Mouse (Mus musculus) forebrain, embryonic 12.5 days (tissue): ENCODE measurements around the gene Clpx. TPM values are rescaled to one million over a fixed set of nuclear protein-coding genes. Genes with fewer than 3 reads are reported as not detected.
A peak's percentile ranks its signal among the peaks of the same experiment; 100 is the strongest.

Experiments
- ATAC-seq: fragments of 200-750 bp; cut with Nextera tagmentation; 2 replicates; pipeline ENCODE4 v1.8.0; 2017; ENCODE audit warnings: moderate TSS enrichment; ENCODE audit not compliant: low FRiP score
- H3K27ac ChIP-seq: fragments of 300-500 bp; sonication (generic); 2 replicates; pipeline ENCODE4 v1.5.1; 2016; ENCODE audit warnings: mild to moderate bottlenecking
- H3K27me3 ChIP-seq: fragments of 300-500 bp; sonication (generic); 2 replicates; pipeline ENCODE4 v1.6.1; 2016; ENCODE audit warnings: mild to moderate bottlenecking
- H3K36me3 ChIP-seq: fragments of 300-500 bp; sonication (generic); replicated peaks from 2 replicates; pipeline ENCODE4 v1.6.1; 2016; ENCODE audit warnings: mild to moderate bottlenecking
- H3K4me1 ChIP-seq: fragments of 300-500 bp; sonication (generic); 2 replicates; pipeline ENCODE4 v1.6.1; 2016
- H3K4me2 ChIP-seq: fragments of 300-500 bp; sonication (generic); 2 replicates; pipeline ENCODE4 v1.6.1; 2016; ENCODE audit warnings: mild to moderate bottlenecking, moderate library complexity
- H3K4me3 ChIP-seq: fragments of 300-500 bp; sonication (generic); replicated peaks from 2 replicates; pipeline ENCODE4 v1.5.1; 2016; ENCODE audit warnings: mild to moderate bottlenecking
- H3K9ac ChIP-seq: fragments of 300-500 bp; sonication (generic); 2 replicates; pipeline ENCODE4 v1.6.1; 2016; ENCODE audit warnings: mild to moderate bottlenecking
- H3K9me3 ChIP-seq: fragments of 300-500 bp; sonication (generic); 2 replicates; pipeline ENCODE4 v1.6.1; 2016
- WGBS: fragments of 180-500 bp; shearing (Covaris S2); methylation state at CpG from one replicate; pipeline ENCODE4 v1.1.7; 2016; 5-methylcytosine and 5-hydroxymethylcytosine counted together
- polyA plus RNA-seq: library from polyadenylated mRNA; unstranded; fragments of >200 nt; fragmentation: Nextera tagmentation; extraction: Ambion mirVana; gene quantifications from 2 replicates; pipeline ENCODE4 v1.2.1, GENCODE M21; 2016

Clpx gene
- 50.7 and 52.8 TPM in 2 replicates for polyA plus RNA-seq

GRCm38 (mm10) chr9:65293973-65294715 lies at the start of gene Clpx:
TSS of gene Clpx (plus strand) at chr9:65294260.
- peak within 1 kb of the TSS; percentile 75 for H3K4me2 ChIP-seq
- H3K27me3 ChIP-seq = no peaks in the 10 kb centered on the region
- H3K4me1 ChIP-seq = peaks cover 21% of the 10 kb centered on the region
- H3K27ac ChIP-seq = peak within 1 kb of the TSS; percentile 81
- peak within 1 kb of the TSS; percentile 94 for H3K4me3 ChIP-seq
- peak within 1 kb of the TSS; percentile 94 for H3K9ac ChIP-seq
- peak; percentile 96 for ATAC-seq
- under 1% methylated on average over 71 of the region's 71 CpGs for WGBS
- H3K36me3 ChIP-seq = peaks cover 12% of the 10 kb centered on the region
- no peaks in the 10 kb centered on the region for H3K9me3 ChIP-seq

GRCm38 (mm10) chr9:65247502-65248376 lies 46.3 kb upstream of the Clpx start:
- Histone ChIP-seq H3K36me3 (no peaks in the 10 kb centered on the region), H3K4me2 (no peak overlapping the region), H3K27ac (no peak overlapping the region), H3K4me3 (no peak overlapping the region), H3K9ac (no peak overlapping the region), H3K9me3 (no peaks in the 10 kb centered on the region), H3K4me1 (peaks cover 7% of the 10 kb centered on the region), H3K27me3 (no peaks in the 10 kb centered on the region)
- ATAC-seq = no peak
- whole genome bisulfite sequencing = 81% methylated on average over 16 of the region's 16 CpGs

GRCm38 (mm10) chr9:65248377-65248690 lies 45.7 kb upstream of the Clpx start:
- no peaks in the 10 kb centered on the region for H3K9me3 ChIP-seq
- no peak overlapping the region for H3K27ac ChIP-seq
- no peak overlapping the region for H3K4me3 ChIP-seq
- no peaks in the 10 kb centered on the region for H3K27me3 ChIP-seq
- peaks cover under 1% of the 10 kb centered on the region for H3K4me1 ChIP-seq
- no peak overlapping the region for H3K9ac ChIP-seq
- H3K4me2 ChIP-seq = no peak overlapping the region
- ATAC-seq = no peak
- H3K36me3 ChIP-seq = no peaks in the 10 kb centered on the region
- WGBS = 93% methylated on average over 5 of the region's 5 CpGs

DNA sequence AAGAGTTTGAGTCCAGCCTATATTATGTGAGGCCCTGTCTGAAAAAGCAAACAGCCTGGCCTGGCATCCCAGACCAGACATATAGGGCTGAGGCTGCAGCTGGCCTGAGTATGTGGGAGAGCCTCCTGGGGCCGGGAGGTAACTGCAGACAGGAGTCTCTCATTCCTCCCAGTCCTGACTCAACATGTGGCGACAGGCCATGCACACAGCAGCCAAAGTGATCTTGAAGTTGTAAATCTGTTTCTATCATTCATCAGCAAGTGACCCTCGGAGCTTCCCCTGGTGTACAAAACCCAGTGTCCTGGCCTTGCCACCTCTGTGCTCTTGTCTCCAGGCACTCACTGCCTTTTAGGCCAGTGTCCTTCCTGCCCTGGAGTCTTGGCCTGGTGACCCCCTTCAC lies 42.0 kb upstream of the Clpx start:
- H3K9me3 ChIP-seq = no peaks in the 10 kb centered on the region
- H3K27me3 ChIP-seq = no peaks in the 10 kb centered on the region
- WGBS = 82% methylated on average over 3 of the region's 3 CpGs
- no peaks in the 10 kb centered on the region for H3K36me3 ChIP-seq
- no peak overlapping the region for H3K4me2 ChIP-seq
- ATAC-seq = no peak
- H3K4me1 ChIP-seq = no peaks in the 10 kb centered on the region
- no peak overlapping the region for H3K9ac ChIP-seq
- H3K4me3 ChIP-seq = no peak overlapping the region
- H3K27ac ChIP-seq = no peak overlapping the region

GRCm38 (mm10) chr9:65255906-65256600 lies 38.0 kb upstream of the Clpx start:
- Histone ChIP-seq H3K27ac (no peak overlapping the region), H3K36me3 (no peaks in the 10 kb centered on the region), H3K9me3 (no peaks in the 10 kb centered on the region), H3K4me3 (no peak overlapping the region), H3K9ac (no peak overlapping the region), H3K27me3 (0 out of 2 replicates have a peak, but pooled peaks cover 4% of the 10 kb centered on the region), H3K4me2 (no peak overlapping the region), H3K4me1 (no peaks in the 10 kb centered on the region)
- no peak for ATAC-seq
- 66% methylated on average over 11 of the region's 11 CpGs for WGBS

DNA sequence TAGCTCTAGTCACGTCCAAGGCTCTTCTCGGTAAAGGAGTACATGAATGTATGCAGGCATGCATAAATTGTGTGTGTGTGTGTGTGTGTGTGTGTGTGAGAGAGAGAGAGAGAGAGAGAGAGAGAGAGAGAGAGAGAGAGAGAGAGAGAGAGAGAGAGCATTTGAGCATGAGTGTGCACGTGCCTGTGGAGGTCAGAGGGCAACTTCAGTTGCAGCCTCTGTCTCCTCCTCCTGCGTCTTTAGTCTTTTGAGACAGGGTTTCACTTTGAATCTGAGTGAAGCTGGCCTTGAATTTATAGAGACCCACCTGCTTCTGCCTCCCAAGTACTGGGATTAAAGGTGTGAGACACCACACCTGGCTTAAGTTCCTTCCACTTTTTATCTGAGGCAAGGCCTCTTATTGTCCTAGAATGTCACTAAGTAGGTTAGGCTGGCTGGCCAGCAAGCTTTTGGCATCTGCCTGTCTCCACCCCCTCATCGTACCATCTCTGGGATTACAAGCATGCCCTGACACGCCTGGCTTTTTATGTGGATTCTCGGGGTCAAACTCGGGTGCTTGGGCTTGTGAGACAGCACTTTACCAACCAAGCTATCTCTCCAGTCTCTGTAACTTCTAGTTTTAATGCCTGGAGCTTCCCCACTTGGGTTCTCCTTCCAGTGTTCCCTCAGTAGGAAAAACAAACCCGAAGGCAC lies 36.7 kb upstream of the Clpx start:
- no peaks in the 10 kb centered on the region for H3K36me3 ChIP-seq
- H3K4me2 ChIP-seq = no peak overlapping the region
- H3K4me3 ChIP-seq = no peak overlapping the region
- no peak overlapping the region for H3K27ac ChIP-seq
- H3K4me1 ChIP-seq = no peaks in the 10 kb centered on the region
- H3K9ac ChIP-seq = no peak overlapping the region
- H3K27me3 ChIP-seq = 0 out of 2 replicates have a peak, but pooled peaks cover 4% of the 10 kb centered on the region
- 77% methylated on average over 9 of the region's 9 CpGs for WGBS
- no peak for ATAC-seq
- H3K9me3 ChIP-seq = no peaks in the 10 kb centered on the region

DNA sequence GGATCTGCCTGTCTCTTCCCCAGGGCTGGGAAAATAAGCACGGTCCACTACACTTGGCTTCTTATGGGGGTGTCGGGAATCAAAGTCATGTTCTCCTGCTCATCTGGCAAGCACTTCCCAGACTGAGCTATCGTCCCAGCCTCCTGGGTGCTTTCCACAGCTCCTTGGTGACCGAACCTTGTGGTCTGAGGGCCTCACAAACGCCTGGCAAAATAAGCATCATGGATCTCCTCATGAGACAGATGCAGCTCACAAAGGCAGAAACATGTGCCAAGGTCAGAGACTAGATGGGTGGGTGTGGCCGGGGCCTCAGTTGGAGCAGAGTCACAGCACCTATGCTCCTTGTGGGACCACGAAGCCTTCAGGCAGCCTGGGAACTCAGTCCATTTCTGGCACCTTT lies 34.7 kb upstream of the Clpx start:
- no peaks in the 10 kb centered on the region for H3K9me3 ChIP-seq
- H3K4me2 ChIP-seq = no peak overlapping the region
- H3K36me3 ChIP-seq = no peaks in the 10 kb centered on the region
- no peak for ATAC-seq
- H3K4me1 ChIP-seq = no peaks in the 10 kb centered on the region
- no peak overlapping the region for H3K4me3 ChIP-seq
- H3K27ac ChIP-seq = no peak overlapping the region
- no peak overlapping the region for H3K9ac ChIP-seq
- 0 out of 2 replicates have a peak, but pooled peaks cover 8% of the 10 kb centered on the region for H3K27me3 ChIP-seq
- 81% methylated on average over 7 of the region's 7 CpGs for WGBS

DNA sequence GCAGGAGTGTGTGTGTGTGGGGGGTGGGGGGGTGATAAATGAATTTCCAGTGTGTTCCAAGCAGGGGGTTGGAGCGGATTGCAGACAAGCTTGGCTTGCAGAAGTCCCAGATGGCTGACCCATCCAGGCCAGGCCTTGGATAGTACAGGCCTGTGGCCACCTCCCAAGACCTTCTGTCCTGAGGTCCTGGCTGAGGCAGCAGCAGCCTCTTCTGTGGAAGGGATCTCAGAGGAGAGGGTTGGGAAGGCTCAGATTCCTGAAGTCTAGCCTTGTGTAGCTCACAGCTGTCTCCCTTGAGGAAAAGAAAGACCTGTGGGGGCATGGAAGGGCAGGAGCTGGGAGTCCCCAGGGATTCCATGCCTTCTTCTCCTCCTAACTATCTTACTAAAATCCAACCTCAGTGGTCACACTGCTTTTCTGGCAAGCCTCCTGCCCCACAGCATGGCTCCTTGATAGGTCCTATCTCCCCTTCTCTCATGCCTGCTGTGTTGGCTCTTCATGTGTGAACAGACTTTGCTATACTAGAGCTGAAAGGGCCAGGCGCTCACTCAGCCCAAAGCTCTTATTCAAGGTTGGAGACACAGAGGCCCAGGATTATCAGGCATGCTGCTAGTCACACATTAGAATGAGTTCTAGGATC lies 32.3 kb upstream of the Clpx start:
- Histone ChIP-seq H3K27ac (no peak overlapping the region), H3K27me3 (0 out of 2 replicates have a peak, but pooled peaks cover 8% of the 10 kb centered on the region), H3K9me3 (no peaks in the 10 kb centered on the region), H3K4me2 (no peak overlapping the region), H3K4me3 (no peak overlapping the region), H3K4me1 (peaks cover 10% of the 10 kb centered on the region; the same call in 1 of the 2 replicates), H3K36me3 (no peaks in the 10 kb centered on the region), H3K9ac (no peak overlapping the region)
- ATAC-seq = no peak
- WGBS = 95% methylated on average over 2 of the region's 2 CpGs

- Histone ChIP-seq H3K36me3 (no peaks in the 10 kb centered on the region), H3K4me2 (no peak overlapping the region), H3K4me3 (no peak overlapping the region), H3K9me3 (no peaks in the 10 kb centered on the region), H3K9ac (no peak overlapping the region), H3K27me3 (0 out of 2 replicates have a peak, but pooled peaks cover 8% of the 10 kb centered on the region), H3K27ac (no peak overlapping the region), H3K4me1 (peaks cover 18% of the 10 kb centered on the region)
- ATAC-seq = no peak
- 95% methylated on average over 3 of the region's 3 CpGs for WGBS
Measured at GRCm38 (mm10) chr9:65262641-65263120, 31.4 kb upstream of the Clpx start.

GRCm38 (mm10) chr9:65264959-65265358 lies 29.1 kb upstream of the Clpx start, which contains the start of gene Cilp:
TSS of gene Cilp (plus strand) at chr9:65265180.
- Histone ChIP-seq H3K4me3 (no peak within 1 kb of the TSS), H3K9me3 (no peaks in the 10 kb centered on the region), H3K27me3 (peaks cover 7% of the 10 kb centered on the region; the same call in 1 of the 2 replicates), H3K4me2 (no peak within 1 kb of the TSS), H3K27ac (peak within 1 kb of the TSS; percentile 65; the same call in 1 of the 2 replicates), H3K4me1 (peaks cover 28% of the 10 kb centered on the region), H3K36me3 (no peaks in the 10 kb centered on the region), H3K9ac (no peak within 1 kb of the TSS)
- ATAC-seq = no peak
- WGBS = 47% methylated on average over 5 of the region's 5 CpGs
